Mouse (Mus musculus): Measurements from ENCODE around the gene Slc19a1. TPM values are rescaled to one million over a fixed set of nuclear protein-coding genes. Genes with fewer than 3 reads are reported as not detected.

Slc19a1 gene
- polyA plus RNA-seq, 1 experiment from 2014 or later = 60.0 TPM

GRCm38 (mm10) chr10:77064239-77064638 lies 32.2 kb downstream of the Slc19a1 start:
- Histone ChIP-seq H3K9me3 (ENCODE audit: control insufficient read depth) (no peaks in the 10 kb centered on the region), H3K4me2 (replicated peaks; ENCODE audit: low read depth) (no peak overlapping the region), H3K4me3 (ENCODE audit: low read depth, low read length) (no peak overlapping the region), H3K9ac (ENCODE audit: low read depth, low read length) (no peak overlapping the region), H3K27me3 (replicated peaks; ENCODE audit: control insufficient read depth, insufficient read depth, low read length) (no peaks in the 10 kb centered on the region), H3K27ac (ENCODE audit: low read depth, low read length) (no peak overlapping the region), H3K36me3 (ENCODE audit: control insufficient read depth, insufficient read depth) (no peaks in the 10 kb centered on the region), H3K4me1 (replicated peaks; ENCODE audit: control insufficient read depth, insufficient read depth, low read length) (no peaks in the 10 kb centered on the region)
- WGBS = 94% methylated on average over 3 of the region's 3 CpGs
- no peak for ATAC-seq
- TF ChIP-seq CTCF (IDR thresholded peaks at IDR 0.05; ENCODE audit: low read depth) = no peak

- H3K4me3 ChIP-seq (ENCODE audit: low read depth, low read length) = no peak overlapping the region
- no peak for ATAC-seq
Observed at GRCm38 (mm10) chr10:77064659-77065058, 32.6 kb downstream of the Slc19a1 start.

GRCm38 (mm10) chr10:77068469-77068868 lies 36.4 kb downstream of the Slc19a1 start:
- Histone ChIP-seq H3K4me2 (replicated peaks; ENCODE audit: low read depth) (no peak overlapping the region), H3K4me1 (replicated peaks; ENCODE audit: control insufficient read depth, insufficient read depth, low read length) (no peaks in the 10 kb centered on the region), H3K27ac (ENCODE audit: low read depth, low read length) (no peak overlapping the region), H3K9ac (ENCODE audit: low read depth, low read length) (no peak overlapping the region), H3K36me3 (ENCODE audit: control insufficient read depth, insufficient read depth) (0 out of 2 replicates have a peak, but pooled peaks cover 4% of the 10 kb centered on the region), H3K9me3 (ENCODE audit: control insufficient read depth) (no peaks in the 10 kb centered on the region), H3K27me3 (replicated peaks; ENCODE audit: control insufficient read depth, insufficient read depth, low read length) (no peaks in the 10 kb centered on the region), H3K4me3 (ENCODE audit: low read depth, low read length) (no peak overlapping the region)
- WGBS = 90% methylated on average over 7 of the region's 7 CpGs
- TF ChIP-seq CTCF (IDR thresholded peaks at IDR 0.05; ENCODE audit: low read depth) = no peak
- ATAC-seq = no peak

More at GRCm38 (mm10) chr10:77064659-77065058, 32.6 kb downstream of the Slc19a1 start:
- no peaks in the 10 kb centered on the region for H3K36me3 ChIP-seq (ENCODE audit: control insufficient read depth, insufficient read depth)
- H3K27me3 ChIP-seq (replicated peaks; ENCODE audit: control insufficient read depth, insufficient read depth, low read length) = no peaks in the 10 kb centered on the region
- H3K27ac ChIP-seq (ENCODE audit: low read depth, low read length) = no peak overlapping the region
- H3K4me2 ChIP-seq (replicated peaks; ENCODE audit: low read depth) = no peak overlapping the region
- no peak overlapping the region for H3K9ac ChIP-seq (ENCODE audit: low read depth, low read length)
- H3K9me3 ChIP-seq (ENCODE audit: control insufficient read depth) = no peaks in the 10 kb centered on the region
- no peaks in the 10 kb centered on the region for H3K4me1 ChIP-seq (replicated peaks; ENCODE audit: control insufficient read depth, insufficient read depth, low read length)
- TF ChIP-seq CTCF (IDR thresholded peaks at IDR 0.05; ENCODE audit: low read depth) = peak; percentile 57

- H3K4me3 ChIP-seq (ENCODE audit: low read depth, low read length) = no peak overlapping the region
- no peaks in the 10 kb centered on the region for H3K4me1 ChIP-seq (replicated peaks; ENCODE audit: control insufficient read depth, insufficient read depth, low read length)
- H3K9ac ChIP-seq (ENCODE audit: low read depth, low read length) = no peak overlapping the region
- peak; percentile 94 for TF ChIP-seq CTCF (IDR thresholded peaks at IDR 0.05; ENCODE audit: low read depth)
- 47% methylated on average over 4 of the region's 4 CpGs for WGBS
- no peaks in the 10 kb centered on the region for H3K9me3 ChIP-seq (ENCODE audit: control insufficient read depth)
- no peak overlapping the region for H3K4me2 ChIP-seq (replicated peaks; ENCODE audit: low read depth)
- no peaks in the 10 kb centered on the region for H3K27me3 ChIP-seq (replicated peaks; ENCODE audit: control insufficient read depth, insufficient read depth, low read length)
- peak; percentile 70 for ATAC-seq
- 0 out of 2 replicates have a peak, but pooled peaks cover 4% of the 10 kb centered on the region for H3K36me3 ChIP-seq (ENCODE audit: control insufficient read depth, insufficient read depth)
- no peak overlapping the region for H3K27ac ChIP-seq (ENCODE audit: low read depth, low read length)
Observed at GRCm38 (mm10) chr10:77070072-77070471, 38.0 kb downstream of the Slc19a1 start.

GRCm38 (mm10) chr10:77074276-77074974 lies 42.4 kb downstream of the Slc19a1 start:
- Histone ChIP-seq H3K36me3 (ENCODE audit: control insufficient read depth, insufficient read depth) (0 out of 2 replicates have a peak, but pooled peaks cover 4% of the 10 kb centered on the region), H3K4me3 (ENCODE audit: low read depth, low read length) (no peak overlapping the region), H3K9ac (ENCODE audit: low read depth, low read length) (no peak overlapping the region), H3K4me2 (replicated peaks; ENCODE audit: low read depth) (no peak overlapping the region), H3K4me1 (replicated peaks; ENCODE audit: control insufficient read depth, insufficient read depth, low read length) (no peaks in the 10 kb centered on the region), H3K27me3 (replicated peaks; ENCODE audit: control insufficient read depth, insufficient read depth, low read length) (no peaks in the 10 kb centered on the region), H3K9me3 (ENCODE audit: control insufficient read depth) (no peaks in the 10 kb centered on the region), H3K27ac (ENCODE audit: low read depth, low read length) (no peak overlapping the region)
- TF ChIP-seq CTCF (IDR thresholded peaks at IDR 0.05; ENCODE audit: low read depth) = no peak
- 86% methylated on average over 4 of the region's 4 CpGs for WGBS
- no peak for ATAC-seq

- 89% methylated on average over 4 of the region's 4 CpGs for WGBS
- H3K4me1 ChIP-seq (replicated peaks; ENCODE audit: control insufficient read depth, insufficient read depth, low read length) = no peaks in the 10 kb centered on the region
- no peaks in the 10 kb centered on the region for H3K36me3 ChIP-seq (ENCODE audit: control insufficient read depth, insufficient read depth)
- H3K9me3 ChIP-seq (ENCODE audit: control insufficient read depth) = no peaks in the 10 kb centered on the region
- no peak for TF ChIP-seq CTCF (IDR thresholded peaks at IDR 0.05; ENCODE audit: low read depth)
- peak; percentile 33 for ATAC-seq
- no peak overlapping the region for H3K27ac ChIP-seq (ENCODE audit: low read depth, low read length)
- H3K27me3 ChIP-seq (replicated peaks; ENCODE audit: control insufficient read depth, insufficient read depth, low read length) = no peaks in the 10 kb centered on the region
- H3K4me3 ChIP-seq (ENCODE audit: low read depth, low read length) = no peak overlapping the region
- no peak overlapping the region for H3K4me2 ChIP-seq (replicated peaks; ENCODE audit: low read depth)
- no peak overlapping the region for H3K9ac ChIP-seq (ENCODE audit: low read depth, low read length)
Observed at GRCm38 (mm10) chr10:77078456-77078855, 46.4 kb downstream of the Slc19a1 start.

Measured in intestine, postnatal 0 days (tissue).